Mouse (Mus musculus) retina, adult 2 months (tissue): Measurements from ENCODE around the gene Foxp4.

Experiments used
- DNase-seq: peaks from one replicate; pipeline ENCODE4 v3.0.0-alpha.2; 2012; ENCODE audit warnings: low read depth, low spot score

Gene Foxp4

DNA sequence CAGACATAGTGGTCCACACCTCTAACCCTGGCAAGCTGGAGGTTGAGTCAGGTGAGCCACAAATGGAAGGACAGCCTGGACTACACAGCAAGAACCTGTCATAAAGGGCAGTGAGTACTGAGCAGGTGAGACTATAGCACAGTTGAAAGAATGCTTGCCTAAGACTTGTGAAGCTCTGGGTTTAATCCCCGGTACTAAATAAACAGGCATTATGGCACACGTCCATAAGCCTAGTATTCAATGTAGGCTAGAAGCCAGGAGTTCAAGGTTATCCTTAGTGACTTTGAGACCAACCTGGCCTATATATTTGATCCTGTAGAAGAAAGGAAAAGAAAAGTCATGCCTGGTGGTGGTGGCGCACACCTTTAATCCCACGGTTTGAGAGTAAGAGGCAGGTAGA, 12.1 kb upstream of the Foxp4 start:
- no peak for DNase-seq

DNA sequence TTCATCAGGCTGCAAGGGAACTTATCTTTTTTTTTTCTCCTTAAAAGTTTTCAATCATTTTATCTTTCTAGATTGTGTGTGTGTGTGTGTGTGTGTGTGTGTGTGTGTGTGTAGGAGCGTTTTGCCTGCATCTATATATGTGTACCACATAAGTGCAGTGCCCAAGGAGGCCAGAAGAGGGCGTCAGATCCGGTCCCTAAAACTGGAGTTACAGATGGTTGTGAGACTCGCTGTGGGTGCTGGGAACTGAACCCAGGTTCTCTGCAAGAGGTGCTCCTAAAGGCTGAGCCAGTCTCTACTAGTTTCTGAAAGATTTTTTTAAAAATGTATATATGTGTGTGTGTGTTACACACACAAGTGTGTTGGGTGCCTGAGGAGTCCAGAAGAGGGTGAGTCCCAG, 5.0 kb upstream of the Foxp4 start:
- DNase-seq, result no peak

DNA sequence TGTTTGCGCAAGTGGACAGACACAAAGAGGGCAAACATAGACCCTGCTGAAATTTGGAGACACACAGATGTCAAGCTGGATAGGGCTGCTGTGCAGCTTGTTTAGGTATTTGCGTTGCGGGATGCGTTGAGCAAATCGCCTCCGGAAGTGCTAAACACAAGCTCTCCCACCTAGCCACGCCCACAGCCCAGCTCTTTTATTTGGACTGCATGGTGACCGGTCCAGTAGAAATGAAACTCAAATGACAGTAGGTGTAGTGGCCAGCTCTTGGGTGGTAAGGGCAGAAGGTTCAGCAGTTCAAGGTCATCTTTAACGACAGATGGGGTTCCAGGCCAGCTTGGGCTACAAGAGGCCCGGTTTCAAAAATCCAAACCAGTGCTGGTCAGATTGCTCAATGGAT, 1.5 kb upstream of the Foxp4 start:
- DNase-seq, result no peak

DNA sequence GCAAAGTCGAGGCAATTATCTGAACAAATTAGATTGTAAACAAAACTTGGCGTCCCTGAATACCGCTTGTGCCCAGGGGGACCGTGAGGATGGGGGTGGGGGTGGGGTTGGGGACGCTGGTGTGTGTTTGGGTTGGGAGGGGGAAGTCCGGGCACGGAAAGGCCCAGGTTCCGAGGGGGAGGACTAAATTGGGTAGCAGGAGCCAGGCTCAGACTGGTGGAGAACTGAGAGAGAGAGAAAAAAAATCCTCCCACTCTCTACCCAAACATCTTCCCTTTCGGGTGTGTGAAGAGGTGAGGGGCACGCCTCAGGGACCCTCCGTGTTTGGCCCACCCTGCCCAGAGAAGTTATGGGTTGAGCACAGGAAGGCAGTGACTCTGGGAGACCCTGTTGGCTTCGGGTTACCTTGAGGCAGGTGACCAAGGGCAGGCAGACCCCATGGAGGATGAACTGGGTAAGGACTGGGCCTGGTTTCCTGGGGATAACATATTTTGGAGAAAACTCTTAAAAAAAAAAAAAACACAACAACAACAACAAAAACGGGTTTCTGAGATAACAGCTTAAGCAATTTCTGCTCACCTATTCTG, 988 bp upstream of the Foxp4 start:
- DNase-seq, result no peak

DNA sequence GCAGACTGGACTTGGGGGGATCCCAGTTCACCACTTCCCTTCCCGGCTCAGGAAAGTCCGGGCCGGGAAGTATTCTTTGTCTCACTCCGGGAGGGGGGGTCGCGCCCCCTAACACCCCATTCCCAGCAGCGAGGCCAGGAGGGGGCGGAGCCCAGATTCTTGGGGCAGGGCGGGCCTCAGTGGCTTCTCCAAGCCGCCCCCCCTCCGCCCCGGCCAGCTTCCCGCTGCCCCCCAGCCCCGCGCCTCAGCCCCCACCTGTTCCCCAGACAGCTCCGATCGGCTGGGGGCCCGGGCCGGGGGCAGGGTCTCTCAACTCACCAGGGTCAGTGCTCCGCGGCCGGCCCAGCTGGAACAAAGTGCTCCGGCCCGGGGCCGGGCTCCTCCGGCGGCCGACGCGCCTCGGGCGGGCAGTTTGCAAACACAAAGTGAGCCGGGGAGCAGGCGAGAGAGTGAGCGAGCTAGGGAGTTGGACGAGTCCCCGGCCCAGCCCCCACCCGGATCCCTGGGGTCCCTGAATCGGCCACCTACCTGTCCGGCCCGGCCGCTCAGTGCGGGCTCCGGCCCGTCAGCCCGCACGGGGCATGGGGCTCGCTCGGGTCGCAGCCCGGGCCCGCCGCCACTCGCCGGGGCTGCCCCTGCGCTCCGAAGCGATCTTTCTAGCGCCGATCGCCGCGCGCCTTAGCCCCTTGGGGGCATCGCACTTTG, 615 bp downstream of the Foxp4 start:
- no peak for DNase-seq

DNA sequence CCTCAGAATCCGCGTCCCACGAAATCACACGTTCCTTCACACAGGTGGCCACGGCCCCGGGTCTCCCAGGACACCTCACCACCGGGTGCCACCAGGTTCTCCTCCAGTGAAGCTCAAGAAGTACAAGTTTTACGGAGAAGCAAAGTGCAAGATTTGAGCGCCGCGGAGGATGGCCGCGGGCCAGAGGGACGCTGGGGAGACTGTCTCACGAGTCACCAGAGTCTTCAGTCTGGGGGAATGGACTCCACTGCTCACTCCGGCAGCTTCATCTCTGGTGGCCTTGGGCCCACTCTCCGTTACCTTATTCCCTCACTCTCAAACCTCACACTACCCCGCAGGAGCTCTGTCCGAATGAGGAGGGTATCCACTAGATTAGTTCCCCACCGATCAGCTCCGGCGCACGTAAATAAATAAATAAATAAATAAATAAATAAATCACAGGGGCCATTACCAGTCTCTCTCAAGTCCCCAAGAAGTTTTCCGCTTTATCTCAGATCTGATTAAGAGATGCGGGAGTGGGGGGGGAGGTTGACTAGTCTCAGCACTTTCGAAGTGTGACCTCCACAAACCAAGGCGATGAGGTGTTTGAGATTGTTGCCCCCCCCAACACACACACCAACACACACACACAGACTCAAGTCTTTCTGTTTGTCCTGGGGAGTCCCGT, 1.3 kb downstream of the Foxp4 start:
- no peak for DNase-seq

DNA sequence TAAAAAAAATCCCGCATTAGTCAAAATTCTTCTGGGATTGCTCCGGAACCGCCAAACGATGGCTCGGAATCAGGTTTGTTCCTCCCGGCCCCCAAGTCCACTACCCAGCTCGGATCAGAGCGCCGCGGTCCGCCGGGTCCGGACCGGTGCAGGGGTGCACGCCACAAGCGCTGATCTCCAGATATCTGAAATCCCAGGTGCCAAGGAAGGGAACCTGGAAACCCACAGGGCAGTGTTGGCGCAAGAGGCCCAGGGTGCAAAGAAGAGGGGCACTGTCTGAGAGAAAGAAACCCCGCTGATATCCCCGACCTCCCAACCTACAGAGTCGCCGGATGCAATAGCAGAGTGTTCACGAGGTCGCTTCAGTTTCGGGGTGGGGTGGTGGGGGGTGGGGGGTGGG, 1.9 kb downstream of the Foxp4 start:
- no peak for DNase-seq

DNA sequence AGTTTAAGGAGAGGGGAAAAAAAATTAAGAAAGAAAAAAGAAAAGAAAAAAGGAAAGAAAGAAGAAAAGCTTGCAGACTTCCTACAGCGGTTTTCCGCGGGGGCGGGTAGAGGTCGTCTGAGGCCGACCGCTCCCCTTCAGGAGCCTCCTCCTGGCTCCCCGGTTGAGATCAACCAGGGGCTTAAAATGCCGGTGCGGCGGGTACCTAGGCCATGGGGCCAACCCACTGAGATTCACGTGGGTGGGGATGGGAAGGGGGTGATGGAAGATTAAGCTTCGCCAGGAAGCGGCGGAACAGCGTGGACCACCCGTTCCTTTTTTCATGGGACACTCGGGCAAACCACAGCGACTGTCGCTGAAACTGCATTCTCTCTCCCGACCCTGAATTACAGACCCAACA, 2.3 kb downstream of the Foxp4 start:
- DNase-seq, result no peak

DNA sequence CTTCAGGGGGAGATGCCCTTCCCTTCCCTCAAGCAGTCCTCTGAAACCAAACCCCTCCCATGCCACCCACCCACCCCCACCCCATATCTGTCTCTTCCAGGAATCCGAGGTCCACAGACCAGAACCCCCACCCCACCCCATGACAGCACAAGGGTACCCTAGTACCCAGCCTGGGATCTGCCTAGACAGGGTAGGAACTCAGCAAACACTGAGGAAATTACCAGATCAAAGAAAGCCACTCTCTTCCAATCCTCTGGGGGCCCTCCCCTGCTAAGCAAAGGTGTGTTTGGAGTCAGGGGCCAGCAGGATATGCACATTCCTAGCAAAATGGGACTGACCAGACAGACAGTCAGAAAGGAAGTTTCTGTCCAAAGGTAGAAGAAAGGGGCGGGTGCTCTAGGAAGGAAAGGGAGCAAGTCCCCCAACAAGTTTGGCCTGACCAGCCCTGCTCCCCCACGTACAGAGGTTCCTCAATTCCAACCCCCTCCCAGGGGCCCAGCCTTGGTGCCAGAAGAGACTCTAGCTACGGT, 3.2 kb downstream of the Foxp4 start:
- no peak for DNase-seq

DNA sequence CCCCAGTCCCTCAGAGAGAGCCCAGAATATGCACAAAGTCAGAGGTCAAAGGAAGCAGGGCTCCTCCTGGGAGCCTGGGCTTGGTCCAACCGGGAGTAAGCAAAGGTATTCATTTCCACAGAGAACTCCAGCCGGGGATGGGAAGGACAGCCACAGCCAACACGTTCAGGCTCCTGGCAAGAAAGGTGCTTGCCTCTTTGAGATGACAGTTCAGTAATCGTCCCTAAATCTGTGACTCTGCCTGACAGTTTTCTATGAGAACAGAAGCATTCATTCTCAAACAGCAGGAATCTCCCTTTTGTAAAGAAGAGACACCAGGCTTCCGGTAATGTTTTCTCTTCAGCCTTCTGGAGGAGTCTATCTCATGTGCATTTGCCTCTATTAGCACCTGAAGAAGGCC, 4.6 kb downstream of the Foxp4 start:
- DNase-seq, result no peak

DNA sequence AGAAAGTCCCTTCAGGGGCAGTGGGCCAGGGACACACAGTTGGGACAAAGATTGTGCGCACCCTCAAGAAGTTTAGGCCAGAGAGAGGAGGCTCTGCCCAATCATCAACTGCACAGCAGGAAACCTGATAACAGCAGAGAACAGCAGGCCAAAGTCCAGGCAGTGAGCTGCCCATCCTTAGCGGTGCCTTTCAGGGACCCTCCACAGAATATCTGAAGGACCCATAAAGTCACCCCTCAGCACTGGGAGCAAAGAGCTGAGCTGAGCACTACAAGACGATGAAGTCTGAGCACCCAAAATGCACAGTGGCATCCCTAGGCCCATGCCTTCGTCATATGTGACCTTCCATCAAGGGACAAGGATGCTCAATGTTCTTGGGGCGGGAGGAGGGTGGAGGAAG, 6.5 kb downstream of the Foxp4 start:
- DNase-seq, result no peak

DNA sequence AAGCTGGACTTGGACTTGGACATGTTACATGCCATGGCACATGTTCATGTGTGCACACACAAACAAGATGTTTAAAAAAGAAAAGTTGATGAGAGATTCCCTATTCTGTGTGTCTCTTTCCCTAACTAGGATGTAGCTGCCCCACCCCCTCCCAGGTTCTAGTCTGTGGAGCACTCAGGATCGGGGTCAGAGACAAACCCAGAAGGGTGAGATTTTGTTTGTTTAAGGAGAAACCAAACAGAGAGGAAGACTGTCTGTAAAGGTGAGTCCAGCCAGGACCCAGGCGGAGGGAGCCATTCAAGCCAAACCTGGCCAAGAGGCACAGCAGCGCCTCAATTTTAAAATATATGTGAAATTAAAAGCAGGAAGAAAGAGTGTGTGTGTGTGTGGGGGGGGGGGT, 7.2 kb downstream of the Foxp4 start:
- DNase-seq, result no peak

DNA sequence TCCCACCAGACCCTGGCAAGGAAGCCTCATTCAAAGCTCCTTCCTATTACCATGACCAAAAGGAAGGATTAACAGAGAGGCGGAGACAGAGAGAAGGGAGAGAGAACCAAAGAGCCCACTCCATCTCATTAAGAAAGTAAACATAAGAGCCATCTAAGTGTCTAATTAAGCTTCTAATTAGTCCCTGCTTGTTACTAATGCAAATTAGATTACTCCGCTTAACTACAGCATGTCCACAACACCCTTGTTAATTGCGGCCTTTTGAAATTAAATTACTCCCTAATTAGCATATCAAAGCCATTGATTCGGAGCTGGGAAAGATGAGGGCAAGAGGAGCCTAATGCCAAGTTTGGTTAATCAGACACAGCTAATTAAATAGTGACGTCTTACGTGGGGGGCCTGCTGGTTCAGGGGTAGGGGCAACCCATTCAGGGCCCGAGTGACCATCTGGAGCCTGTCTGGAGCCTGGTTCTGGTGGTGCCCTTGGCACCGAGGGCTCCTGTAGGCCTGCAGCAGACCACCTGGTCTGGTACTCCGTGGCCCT, 9.7 kb downstream of the Foxp4 start:
- DNase-seq, result no peak

DNA sequence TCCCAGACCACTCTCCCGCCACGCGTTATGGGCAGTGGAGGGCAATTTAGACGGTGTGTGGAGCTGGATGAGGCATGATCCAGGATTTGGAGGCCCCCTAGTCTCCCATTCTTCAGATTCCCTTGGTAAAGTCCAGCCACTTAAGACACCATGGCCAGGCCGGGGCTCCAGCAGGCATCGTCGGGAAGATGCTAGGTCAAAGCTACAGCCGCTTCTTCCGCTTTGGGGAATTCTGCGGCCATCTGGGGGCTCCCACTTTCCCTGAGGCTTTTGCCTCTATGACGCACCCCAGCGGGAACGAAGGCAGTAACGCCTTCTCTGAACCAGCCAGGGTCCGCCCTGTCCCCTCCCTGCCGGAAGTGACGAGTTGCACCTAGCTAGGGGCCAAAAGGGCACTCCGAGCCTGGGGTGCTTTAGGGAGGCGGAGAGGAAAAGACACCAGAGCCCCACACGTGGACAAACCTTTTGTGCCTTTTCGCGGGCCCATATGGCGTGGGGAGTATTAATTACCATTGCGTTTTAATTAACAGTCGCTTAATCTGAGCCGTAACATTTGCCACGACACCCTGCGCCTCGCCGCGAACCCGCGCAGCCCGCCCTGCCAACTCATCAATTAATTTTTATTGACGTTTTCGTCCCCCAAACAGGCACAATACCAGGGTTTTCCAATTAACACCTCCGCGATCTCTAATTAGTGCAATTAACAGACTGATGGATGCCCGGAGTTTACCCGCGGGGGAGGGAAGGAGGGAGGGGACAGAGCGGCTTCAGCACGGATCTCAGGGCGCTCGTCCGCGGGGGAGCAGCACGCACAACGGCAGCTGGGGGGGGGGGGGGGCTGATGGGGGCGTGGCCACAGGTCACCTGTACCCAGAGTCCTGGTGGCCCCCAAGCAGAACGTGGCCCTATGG, 15.1 kb downstream of the Foxp4 start:
- DNase-seq, result no peak

DNA sequence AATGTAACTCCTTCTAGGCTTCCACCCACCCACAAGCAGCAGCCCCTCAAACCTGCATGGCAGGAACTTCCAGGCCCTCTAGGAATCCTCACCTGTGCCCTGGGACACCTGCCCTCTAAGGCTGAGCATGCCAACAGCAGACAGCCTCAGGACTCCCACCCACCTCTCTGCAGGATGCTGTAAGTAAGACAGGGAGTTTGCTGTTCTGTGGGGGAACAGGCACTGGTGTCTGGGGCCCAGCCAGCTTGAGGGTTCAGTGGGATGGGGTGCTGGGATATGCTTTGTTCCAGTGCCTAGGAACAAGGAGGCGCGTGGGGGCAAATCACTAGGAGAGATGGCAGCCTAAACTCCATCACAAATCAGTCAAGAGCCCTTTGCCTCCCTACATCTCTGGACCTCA, 16.4 kb downstream of the Foxp4 start:
- DNase-seq, result no peak

DNA sequence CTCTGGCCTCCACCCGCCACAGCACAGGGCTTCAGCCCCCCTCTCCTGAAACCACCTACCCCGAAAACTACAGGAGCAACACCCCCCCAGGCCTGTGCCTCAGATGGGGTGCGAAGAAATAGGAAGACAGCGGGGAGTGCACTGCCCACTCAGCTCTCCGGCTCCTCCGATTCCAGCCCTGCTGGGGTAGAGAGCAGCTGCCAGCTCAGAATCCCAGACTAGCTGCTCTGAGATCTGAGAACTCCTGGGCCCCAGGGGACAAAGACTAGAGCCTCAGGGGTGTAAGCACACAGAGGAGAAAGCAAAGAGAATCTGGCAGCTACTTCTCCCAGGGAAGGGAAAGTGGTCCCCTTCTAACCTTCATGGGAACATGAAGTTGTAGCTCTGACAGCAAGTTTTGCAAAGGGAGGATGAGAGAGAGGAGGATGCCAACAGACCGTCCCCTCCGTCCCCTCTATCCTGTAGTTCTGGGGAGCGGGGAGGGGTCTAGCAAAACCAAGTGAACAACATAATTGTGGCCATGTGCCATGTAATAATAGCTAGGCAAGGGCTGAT, 17.0 kb downstream of the Foxp4 start:
- no peak for DNase-seq

DNA sequence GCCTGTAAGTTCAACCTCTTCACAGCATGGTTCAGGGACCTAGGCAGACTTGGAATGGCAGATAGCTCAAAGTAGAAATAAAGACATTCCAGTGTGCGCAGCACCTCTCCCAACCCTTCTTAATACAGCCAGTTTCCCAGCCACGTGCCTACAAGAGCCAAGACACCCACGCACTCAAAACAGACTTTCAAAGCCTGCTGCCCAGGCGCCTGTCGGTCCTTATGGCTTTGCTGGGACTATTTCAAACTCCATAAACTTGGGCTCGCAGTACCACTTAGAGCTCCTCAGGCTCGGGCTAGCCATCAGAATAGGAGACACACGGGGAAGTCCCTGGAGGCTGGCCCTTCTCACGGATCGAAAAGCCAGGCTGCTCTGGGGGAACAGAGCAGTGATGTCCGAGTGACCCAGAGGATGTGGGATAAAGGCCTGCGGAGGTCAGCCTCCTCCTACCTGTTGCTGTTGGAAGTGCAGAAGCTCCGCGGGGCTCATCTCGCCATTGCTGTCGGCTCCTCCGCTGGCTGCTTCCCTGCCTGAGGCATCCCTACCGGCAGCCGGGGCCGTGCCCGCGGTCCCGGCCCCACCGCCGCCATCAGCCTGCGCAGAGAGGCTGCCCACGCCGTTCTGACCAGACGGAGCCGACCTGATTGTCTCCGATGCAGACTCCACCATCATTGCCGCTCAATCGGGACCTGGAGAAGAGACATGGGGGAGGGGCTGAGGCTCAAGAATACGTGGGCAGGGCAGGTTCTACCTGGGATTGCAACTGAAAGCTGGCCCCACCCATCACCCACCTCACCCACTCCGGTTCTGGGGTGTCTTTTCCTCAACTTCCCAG, 20.4 kb downstream of the Foxp4 start:
- DNase-seq, result no peak

DNA sequence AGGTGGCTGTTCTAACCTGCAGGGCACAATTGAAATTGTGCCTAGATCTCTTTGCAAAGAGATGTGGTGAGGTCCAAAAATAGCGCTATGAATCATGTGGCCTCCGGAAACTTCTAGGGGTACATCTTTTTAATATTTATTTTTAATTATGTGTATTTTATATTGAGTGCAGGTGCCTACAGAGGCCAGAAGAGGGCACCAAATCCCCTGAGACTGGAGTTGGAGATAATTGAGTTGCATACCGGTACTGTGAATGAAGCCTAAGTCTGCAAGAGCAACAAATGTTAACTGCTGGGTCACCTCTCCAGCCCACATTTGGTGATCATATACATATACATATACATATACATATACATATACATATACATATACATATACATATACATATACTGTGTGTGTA, 22.7 kb downstream of the Foxp4 start:
- no peak for DNase-seq

DNA sequence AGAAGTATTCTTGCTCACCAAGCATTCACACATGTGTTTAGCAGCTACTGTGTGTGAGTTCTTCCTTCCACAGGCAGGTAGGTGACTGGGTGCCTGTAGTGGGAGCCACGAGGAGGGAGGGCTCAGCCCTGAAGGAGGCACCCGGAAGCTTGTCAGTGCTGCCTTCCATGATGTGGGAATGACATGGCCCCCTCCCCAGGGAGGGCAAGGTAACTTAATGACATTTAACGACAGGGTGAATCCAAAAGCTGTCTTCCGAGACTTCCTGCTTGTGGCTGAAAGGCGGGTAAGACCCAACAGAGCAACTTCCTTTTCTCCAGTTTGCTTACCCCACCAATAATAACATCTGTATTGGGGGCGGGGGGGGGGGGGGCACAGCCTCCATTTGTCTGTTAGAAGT, 23.7 kb downstream of the Foxp4 start:
- DNase-seq, result no peak

DNA sequence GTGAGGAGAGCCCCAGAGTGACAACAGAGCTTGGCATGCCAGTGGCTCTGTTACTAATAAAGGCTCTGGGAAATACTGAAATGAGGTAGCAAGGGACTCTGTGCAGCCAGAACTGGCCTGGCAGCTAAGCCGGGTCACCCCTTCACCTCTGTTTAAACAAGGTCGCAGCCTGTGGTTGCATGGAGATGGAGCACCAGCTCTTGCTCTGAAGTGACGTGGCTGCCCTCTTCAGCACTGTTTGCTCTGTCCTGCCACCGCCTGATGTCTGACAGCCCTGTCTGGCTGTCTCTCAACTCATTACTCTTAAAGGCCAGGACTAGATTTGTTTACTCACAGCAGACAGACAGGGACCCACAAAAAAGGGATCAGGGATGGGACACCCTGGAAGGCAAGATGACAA, 25.3 kb downstream of the Foxp4 start:
- no peak for DNase-seq
